Mouse (Mus musculus): ENCODE results near the gene Olfml2a. TPM values are rescaled to one million over a fixed set of nuclear protein-coding genes. Genes with fewer than 3 reads are reported as not detected.
"Not testable (repeated sequence)": the region's sequence is repeated elsewhere in the genome, so short reads cannot be mapped to it uniquely, and the experiment has no call there.

Gene Olfml2a
- polyA plus RNA-seq, 1 experiment from 2014 or later = 2.7 TPM

- H3K9me3 ChIP-seq (ENCODE audit: low read depth, low read length) = no peaks in the 10 kb centered on the region
- WGBS = 17% methylated on average over 3 of the region's 3 CpGs
- ATAC-seq (ENCODE audit: insufficient read depth) (no peak), DNase-seq (peak; percentile 59)
- H3K27me3 ChIP-seq (ENCODE audit: insufficient read depth, low read length) = no peaks in the 10 kb centered on the region
- H3K9ac ChIP-seq = peak overlapping the region; percentile 85
- H3K4me3 ChIP-seq (ENCODE audit: low read depth, low read length) = peak overlapping the region; percentile 89
- TF ChIP-seq CTCF (IDR thresholded peaks at IDR 0.05; ENCODE audit: low read depth) = no peak
- peaks cover 6% of the 10 kb centered on the region; the same call in 1 of the 2 replicates for H3K4me1 ChIP-seq (ENCODE audit: insufficient read depth)
- H3K27ac ChIP-seq (ENCODE audit: low read depth) = peak overlapping the region; percentile 94
- H3K36me3 ChIP-seq (ENCODE audit: insufficient read depth) = peaks cover 30% of the 10 kb centered on the region
- peak overlapping the region; percentile 81 for H3K4me2 ChIP-seq
Measured at GRCm38 (mm10) chr2:39008954-39009365, 77.2 kb downstream of the Olfml2a start.

- WGBS = 93% methylated on average over 4 of the region's 5 CpGs
- H3K4me1 ChIP-seq (ENCODE audit: insufficient read depth); H3K4me2 ChIP-seq; H3K9me3 ChIP-seq (ENCODE audit: low read depth, low read length); DNase-seq; ATAC-seq (ENCODE audit: insufficient read depth); H3K27ac ChIP-seq (ENCODE audit: low read depth); H3K27me3 ChIP-seq (ENCODE audit: insufficient read depth, low read length); H3K9ac ChIP-seq; H3K4me3 ChIP-seq (ENCODE audit: low read depth, low read length): not testable (repeated sequence)
- peaks cover 41% of the 10 kb centered on the region for H3K36me3 ChIP-seq (ENCODE audit: insufficient read depth)
Measured at GRCm38 (mm10) chr2:39010144-39010543, 78.4 kb downstream of the Olfml2a start.

GRCm38 (mm10) chr2:39011264-39011663 lies 79.5 kb downstream of the Olfml2a start:
- DNase-seq (no peak), ATAC-seq (ENCODE audit: insufficient read depth) (no peak)
- Histone ChIP-seq H3K4me1 (ENCODE audit: insufficient read depth) (peaks cover under 1% of the 10 kb centered on the region; the same call in 1 of the 2 replicates), H3K4me2 (no peak overlapping the region), H3K27me3 (ENCODE audit: insufficient read depth, low read length) (no peaks in the 10 kb centered on the region), H3K36me3 (ENCODE audit: insufficient read depth) (peaks cover 52% of the 10 kb centered on the region), H3K9me3 (ENCODE audit: low read depth, low read length) (no peaks in the 10 kb centered on the region), H3K9ac (no peak overlapping the region), H3K4me3 (ENCODE audit: low read depth, low read length) (no peak overlapping the region), H3K27ac (ENCODE audit: low read depth) (no peak overlapping the region)
- TF ChIP-seq CTCF (IDR thresholded peaks at IDR 0.05; ENCODE audit: low read depth) = no peak

DNA sequence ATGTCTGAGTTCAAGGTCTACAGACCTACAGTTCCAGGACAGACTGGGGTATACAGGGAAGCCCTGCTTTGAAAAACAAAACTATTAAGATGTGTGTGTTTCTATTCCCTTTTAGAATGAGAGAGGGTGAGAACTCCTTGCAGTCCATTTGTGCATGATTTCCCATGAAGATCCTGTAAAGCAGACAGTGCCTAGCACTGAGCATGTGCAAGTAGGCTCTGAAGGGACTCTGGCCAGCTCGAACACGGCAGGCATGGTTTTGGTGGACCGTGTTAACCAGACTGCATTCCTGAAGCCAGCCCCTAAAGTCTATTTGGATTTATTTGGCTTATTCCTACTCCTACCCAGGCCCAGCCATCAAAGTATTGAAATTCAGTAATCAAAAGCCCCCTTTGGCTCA lies 80.2 kb downstream of the Olfml2a start:
- no peak for DNase-seq
- Histone ChIP-seq H3K27me3 (ENCODE audit: insufficient read depth, low read length) (no peaks in the 10 kb centered on the region), H3K4me2 (no peak overlapping the region), H3K27ac (ENCODE audit: low read depth) (no peak overlapping the region), H3K9ac (no peak overlapping the region), H3K9me3 (ENCODE audit: low read depth, low read length) (no peaks in the 10 kb centered on the region), H3K4me1 (ENCODE audit: insufficient read depth) (no peaks in the 10 kb centered on the region; the same call in 1 of the 2 replicates), H3K36me3 (ENCODE audit: insufficient read depth) (peaks cover 59% of the 10 kb centered on the region), H3K4me3 (ENCODE audit: low read depth, low read length) (no peak overlapping the region)
- no peak for TF ChIP-seq CTCF (IDR thresholded peaks at IDR 0.05; ENCODE audit: low read depth)
- 77% methylated on average over 3 of the region's 3 CpGs for WGBS
- ATAC-seq (ENCODE audit: insufficient read depth) = no peak

DNA sequence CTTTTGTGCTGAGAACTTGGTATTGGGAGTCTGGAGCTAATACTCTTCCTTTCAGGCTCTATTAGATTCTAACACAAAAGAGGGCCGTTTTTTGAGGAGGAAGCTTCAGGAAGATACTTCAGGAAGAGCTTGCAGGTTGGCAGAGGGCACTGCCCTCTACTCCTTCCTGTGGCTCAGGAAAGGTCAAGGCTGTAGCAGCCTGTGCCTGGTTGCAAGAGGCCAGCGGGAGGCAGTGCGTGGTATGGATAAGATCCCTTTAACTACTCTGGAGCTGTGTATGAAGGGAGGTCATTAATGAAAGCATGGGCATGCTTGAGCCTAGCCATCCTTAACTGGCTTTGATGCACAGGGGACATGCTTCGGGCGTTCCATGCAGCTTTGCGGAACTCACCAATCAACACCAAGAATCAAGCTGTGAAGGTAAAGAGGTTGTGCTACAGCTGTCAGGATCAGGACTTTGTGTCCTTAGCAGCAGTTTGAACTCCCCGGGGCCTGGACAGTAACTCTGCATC lies 81.0 kb downstream of the Olfml2a start:
- Histone ChIP-seq H3K4me2 (no peak overlapping the region), H3K4me3 (ENCODE audit: low read depth, low read length) (no peak overlapping the region), H3K36me3 (ENCODE audit: insufficient read depth) (peaks cover 68% of the 10 kb centered on the region), H3K4me1 (ENCODE audit: insufficient read depth) (no peaks in the 10 kb centered on the region; the same call in 1 of the 2 replicates), H3K9ac (no peak overlapping the region), H3K9me3 (ENCODE audit: low read depth, low read length) (no peaks in the 10 kb centered on the region), H3K27ac (ENCODE audit: low read depth) (no peak overlapping the region), H3K27me3 (ENCODE audit: insufficient read depth, low read length) (no peaks in the 10 kb centered on the region)
- WGBS = 86% methylated on average over 7 of the region's 7 CpGs
- no peak for TF ChIP-seq CTCF (IDR thresholded peaks at IDR 0.05; ENCODE audit: low read depth)
- no peak for ATAC-seq (ENCODE audit: insufficient read depth)
- no peak for DNase-seq

Other genes with a start within 250 kb of the Olfml2a start
- 0.14 and 0.29 TPM in 2 replicates for gene Nr5a1, start 217.4 kb upstream of the Olfml2a start, polyA plus RNA-seq (2014; fragmentation: Nextera tagmentation; extraction: Ambion mirVana)
- gene Nr6a1, start 4.3 kb upstream of the Olfml2a start, polyA plus RNA-seq (2014; fragmentation: Nextera tagmentation; extraction: Ambion mirVana) = 1.4 and 1.9 TPM in 2 replicates
- 1.1 and 1.2 TPM in 2 replicates for gene Wdr38, start 65.5 kb downstream of the Olfml2a start, polyA plus RNA-seq (2014; fragmentation: Nextera tagmentation; extraction: Ambion mirVana)
- gene Arpc5l, start 73.4 kb downstream of the Olfml2a start, polyA plus RNA-seq (2014; fragmentation: Nextera tagmentation; extraction: Ambion mirVana) = 132 and 136 TPM in 2 replicates
- 935 and 1,086 TPM in 2 replicates for gene Rpl35, start 73.6 kb downstream of the Olfml2a start, polyA plus RNA-seq (2014; fragmentation: Nextera tagmentation; extraction: Ambion mirVana)
- gene Golga1, start 133.6 kb downstream of the Olfml2a start, polyA plus RNA-seq (2014; fragmentation: Nextera tagmentation; extraction: Ambion mirVana) = 24.5 and 27.2 TPM in 2 replicates